Mouse (Mus musculus) liver, postnatal 0 days (tissue): Measurements from ENCODE around the gene Spata16.

Experiments used
- CTCF ChIP-seq: sonication (generic); IDR thresholded peaks from 2 replicates; pipeline ENCODE4 v1.5.1; 2016; ENCODE audit warnings: antibody characterized with exemption, low read depth
- EP300 ChIP-seq: IDR thresholded peaks from 2 replicates; pipeline ENCODE4 v1.6.1; 2016; ENCODE audit warnings: antibody characterized with exemption, low read depth, mild to moderate bottlenecking

DNA sequence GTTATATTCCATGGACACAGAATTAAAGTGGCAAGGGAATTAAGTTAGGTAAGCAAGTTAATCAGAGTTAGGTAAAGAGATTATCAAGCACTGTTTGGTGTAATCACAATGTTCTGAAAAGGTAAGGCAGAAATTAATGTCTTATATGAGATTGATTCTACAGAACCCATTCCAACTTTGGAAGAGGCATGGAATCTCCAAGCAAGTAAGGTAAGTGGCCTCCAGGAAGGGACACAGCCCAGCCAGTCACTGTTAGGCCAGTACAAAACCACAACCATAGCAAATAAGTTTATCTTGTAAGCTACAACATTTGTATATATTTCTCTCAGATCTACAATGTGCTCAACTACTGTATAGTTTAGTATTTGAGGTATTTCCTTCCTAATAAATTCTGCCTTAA, 391.1 kb downstream of the Spata16 start:
- TF ChIP-seq CTCF (no peak), EP300 (no peak)
